Mouse (Mus musculus) spleen, postnatal 4 days (tissue): ENCODE data around the gene Cyp2g1.
"Not testable (repeated sequence)": the region's sequence is repeated elsewhere in the genome, so short reads cannot be mapped to it uniquely, and the experiment has no call there.

ENCODE experiments used
- DNase-seq, 2 experiments: peaks; one replicate each; pipeline ENCODE4 v3.0.0; 2022; ENCODE audit warnings: low spot score in 2 of 2

The Cyp2g1 gene

GRCm38 (mm10) chr7:26808592-26808991 is at the start of gene Cyp2g1:
Gene Cyp2g1, plus strand, starts transcription at chr7:26808892.
- DNase-seq = no peak

GRCm38 (mm10) chr7:26767084-26767483 is 41.6 kb upstream of the Cyp2g1 start:
- DNase-seq = peak in 1 of 2 experiments; percentile 52

GRCm38 (mm10) chr7:26769881-26770470 is 38.7 kb upstream of the Cyp2g1 start:
- DNase-seq = peak in 1 of 2 experiments; percentile 50

GRCm38 (mm10) chr7:26772866-26773586 is 35.7 kb upstream of the Cyp2g1 start:
- peak in 1 of 2 experiments; percentile 38 for DNase-seq

- no peak for DNase-seq
Measured at GRCm38 (mm10) chr7:26775866-26776265, 32.8 kb upstream of the Cyp2g1 start.

GRCm38 (mm10) chr7:26777806-26778205 is 30.9 kb upstream of the Cyp2g1 start:
- no peak for DNase-seq

- DNase-seq = no peak
Measured at GRCm38 (mm10) chr7:26778474-26778873, 30.2 kb upstream of the Cyp2g1 start.

- no peak for DNase-seq
Measured at GRCm38 (mm10) chr7:26779799-26780416, 28.8 kb upstream of the Cyp2g1 start.

- no peak for DNase-seq
Measured at GRCm38 (mm10) chr7:26780510-26780909, 28.2 kb upstream of the Cyp2g1 start.

- DNase-seq = no peak
Measured at GRCm38 (mm10) chr7:26780998-26781766, 27.5 kb upstream of the Cyp2g1 start.

- no peak for DNase-seq
Measured at GRCm38 (mm10) chr7:26781767-26782131, 26.9 kb upstream of the Cyp2g1 start.

- DNase-seq = no peak
Measured at GRCm38 (mm10) chr7:26783163-26783562, 25.5 kb upstream of the Cyp2g1 start.

- DNase-seq = not testable (repeated sequence)
Measured at GRCm38 (mm10) chr7:26786013-26786412, 22.7 kb upstream of the Cyp2g1 start.

GRCm38 (mm10) chr7:26789984-26790383 is 18.7 kb upstream of the Cyp2g1 start:
- DNase-seq = no peak

GRCm38 (mm10) chr7:26800104-26800503 is 8.6 kb upstream of the Cyp2g1 start:
- DNase-seq = no peak

GRCm38 (mm10) chr7:26800996-26801395 is 7.7 kb upstream of the Cyp2g1 start:
- no peak for DNase-seq

- not testable (repeated sequence) for DNase-seq
Measured at GRCm38 (mm10) chr7:26831556-26832292, 23.0 kb downstream of the Cyp2g1 start.

GRCm38 (mm10) chr7:26832668-26833067 is 24.0 kb downstream of the Cyp2g1 start:
- not testable (repeated sequence) for DNase-seq

- DNase-seq = not testable (repeated sequence)
Measured at GRCm38 (mm10) chr7:26835059-26835458, 26.4 kb downstream of the Cyp2g1 start, which contains the start of gene Cyp2a5. Gene Cyp2a5, plus strand, starts transcription at chr7:26835305.

GRCm38 (mm10) chr7:26843400-26843799 is 34.7 kb downstream of the Cyp2g1 start:
- not testable (repeated sequence) for DNase-seq

GRCm38 (mm10) chr7:26850063-26850462 is 41.4 kb downstream of the Cyp2g1 start:
- DNase-seq = not testable (repeated sequence)
